15 mouse cellular contexts compared by ENCODE assay signal in genomic region chr5:92857177-92857576, GRCm38 (mm10).
A peak's percentile ranks its signal among the peaks of the same experiment; 100 is the strongest.
DNase-seq lines count a peak whose midpoint lies in the region; ATAC-seq lines count a peak whose summit lies in the region.
"Had no signal": no experiment of that assay in that cellular context is flagged by ENCODE, and none has a peak within 500 bp of the region (broad histone marks: within the 10 kb centered on the region; RNA-seq: fewer than 3 reads in every experiment).

No protein-coding gene starts in this region.

- no peak overlapping the region for H3K9ac ChIP-seq in embryonic facial prominence, embryonic 14.5 days (ENCODE audit: low read depth, low read length)
- H3K9ac ChIP-seq: heart, embryonic 15.5 days; limb, embryonic 12.5 days; lung, embryonic 15.5 days; midbrain, embryonic 15.5 days; neural tube, embryonic 15.5 days had no signal

- H3K4me1 ChIP-seq in embryonic facial prominence, embryonic 14.5 days (ENCODE audit: control insufficient read depth, insufficient read depth, low read length) = peaks cover 16% of the 10 kb centered on the region
- H3K4me1 ChIP-seq in embryonic facial prominence, embryonic 10.5 days = peaks cover 28% of the 10 kb centered on the region

- 46% methylated on average over 7 of the region's 7 CpGs for WGBS in embryonic facial prominence, embryonic 14.5 days
- 78% methylated on average over 7 of the region's 7 CpGs for WGBS in embryonic facial prominence, embryonic 10.5 days

- H3K4me3 ChIP-seq in embryonic facial prominence, embryonic 14.5 days (ENCODE audit: low read depth, low read length) = no peak overlapping the region
- no peak overlapping the region for H3K4me3 ChIP-seq in embryonic facial prominence, embryonic 10.5 days
- H3K4me3 ChIP-seq: heart, embryonic 15.5 days; limb, embryonic 12.5 days; lung, embryonic 15.5 days; midbrain, embryonic 15.5 days; neural tube, embryonic 15.5 days had no signal

- no peaks in the 10 kb centered on the region for H3K9me3 ChIP-seq in embryonic facial prominence, embryonic 14.5 days (ENCODE audit: control insufficient read depth, low read length)
- H3K9me3 ChIP-seq in embryonic facial prominence, embryonic 10.5 days = no peaks in the 10 kb centered on the region
- H3K9me3 ChIP-seq: heart, embryonic 15.5 days; limb, embryonic 12.5 days; lung, embryonic 15.5 days; midbrain, embryonic 15.5 days; neural tube, embryonic 15.5 days had no signal

- intact Hi-C loops in heart, postnatal 25 days (cut with DNase I) = no loop called here

- no peaks in the 10 kb centered on the region for H3K36me3 ChIP-seq in embryonic facial prominence, embryonic 14.5 days (ENCODE audit: control insufficient read depth, insufficient read depth, low read length)
- H3K36me3 ChIP-seq in embryonic facial prominence, embryonic 10.5 days (replicated peaks) = no peaks in the 10 kb centered on the region
- H3K36me3 ChIP-seq: heart, embryonic 15.5 days; limb, embryonic 12.5 days; lung, embryonic 15.5 days; midbrain, embryonic 15.5 days; neural tube, embryonic 15.5 days had no signal

- H3K4me2 ChIP-seq in embryonic facial prominence, embryonic 14.5 days (ENCODE audit: low read depth, low read length) = no peak overlapping the region
- H3K4me2 ChIP-seq: lung, embryonic 15.5 days; midbrain, embryonic 15.5 days had no signal

- no peak overlapping the region for H3K27ac ChIP-seq in embryonic facial prominence, embryonic 14.5 days (replicated peaks; ENCODE audit: low read depth, low read length)
- no peak overlapping the region for H3K27ac ChIP-seq in embryonic facial prominence, embryonic 10.5 days (replicated peaks)
- H3K27ac ChIP-seq: limb, embryonic 12.5 days; lung, embryonic 15.5 days; midbrain, embryonic 15.5 days; neural tube, embryonic 15.5 days had no signal

- no peaks in the 10 kb centered on the region for H3K27me3 ChIP-seq in embryonic facial prominence, embryonic 14.5 days (replicated peaks; ENCODE audit: control insufficient read depth, insufficient read depth, low read length)
- no peaks in the 10 kb centered on the region for H3K27me3 ChIP-seq in embryonic facial prominence, embryonic 10.5 days (replicated peaks; ENCODE audit: low read depth, poor library complexity, severe bottlenecking)
- H3K27me3 ChIP-seq: heart, embryonic 15.5 days; lung, embryonic 15.5 days; midbrain, embryonic 15.5 days; neural tube, embryonic 15.5 days had no signal

- peak; percentile 56; the same call in 1 of the 2 replicates for ATAC-seq in embryonic facial prominence, embryonic 14.5 days (ENCODE audit: low read depth)
- ATAC-seq: intestine, embryonic 16.5 days; midbrain, embryonic 15.5 days had no signal

- DNase-seq in embryonic facial prominence, embryonic 14.5 days (ENCODE audit: low spot score) = peak; percentile 58
- no peak for DNase-seq in embryonic facial prominence, embryonic 10.5 days (ENCODE audit: low spot score)
- peak; percentile 23 for DNase-seq in heart, postnatal 4 days
- DNase-seq in heart, postnatal 25 days (ENCODE audit: low spot score) = no peak
- DNase-seq in 3134 (ENCODE audit: extremely low read depth, insufficient read length, low spot score) = peak; percentile 64
- peak; percentile 58 to 70 for DNase-seq in cerebellum, postnatal 14 days
- no peak for DNase-seq in kidney, adult 8-10 months
- no peak for DNase-seq in layer of hippocampus, adult 9-10 months (ENCODE audit: low spot score)
- DNase-seq: adrenal gland, adult 2 months had no signal

Comparison
In these comparisons a context has a peak if more than half of its experiments do, and no peak if none do; other contexts are left out.
1. DNase-seq: peak in embryonic facial prominence, embryonic 14.5 days (single experiment), heart, postnatal 4 days (single experiment), 3134 (single experiment) and cerebellum, postnatal 14 days (2 of 2); none in embryonic facial prominence, embryonic 10.5 days (single experiment), heart, postnatal 25 days (single experiment), kidney, adult 8-10 months (0 of 2) and layer of hippocampus, adult 9-10 months (single experiment).